Mouse (Mus musculus): ENCODE data around the gene Gbf1. TPM values are rescaled to one million over a fixed set of nuclear protein-coding genes. Genes with fewer than 3 reads are reported as not detected.

Gene Gbf1
- polyA plus RNA-seq, 1 experiment: 74.1 TPM

- peaks cover 10% of the 10 kb centered on the region for H3K4me1 ChIP-seq (ENCODE audit: control insufficient read depth, insufficient read depth, low read length)
- no peak overlapping the region; the same call in 1 of the 2 replicates for H3K4me3 ChIP-seq (ENCODE audit: insufficient read depth, low read length)
These were observed 170.1 kb downstream of the Gbf1 start for GRCm38 (mm10) chr19:46322144-46322995.

GRCm38 (mm10) chr19:46322996-46323572 is 170.8 kb downstream of the Gbf1 start:
- Histone ChIP-seq H3K4me1 (ENCODE audit: control insufficient read depth, insufficient read depth, low read length) (peaks cover 10% of the 10 kb centered on the region), H3K27ac (ENCODE audit: insufficient read depth, low read length) (peak overlapping the region; percentile 73)
- TF ChIP-seq POLR2A (IDR thresholded peaks at IDR 0.05; ENCODE audit: extremely low read depth, insufficient read depth, low read length) (no peak), CTCF (IDR thresholded peaks at IDR 0.05; ENCODE audit: extremely low read depth, insufficient read depth, low read length) (no peak)

More at GRCm38 (mm10) chr19:46322144-46322995, 170.1 kb downstream of the Gbf1 start:
- TF ChIP-seq CTCF (IDR thresholded peaks at IDR 0.05; ENCODE audit: extremely low read depth, insufficient read depth, low read length) (no peak), POLR2A (IDR thresholded peaks at IDR 0.05; ENCODE audit: extremely low read depth, insufficient read depth, low read length) (no peak)
- H3K27ac ChIP-seq (ENCODE audit: insufficient read depth, low read length): peak overlapping the region; percentile 90

GRCm38 (mm10) chr19:46323716-46324115 is 171.4 kb downstream of the Gbf1 start:
- Histone ChIP-seq H3K4me3 (ENCODE audit: insufficient read depth, low read length) (no peak overlapping the region), H3K27ac (ENCODE audit: insufficient read depth, low read length) (no peak overlapping the region), H3K4me1 (ENCODE audit: control insufficient read depth, insufficient read depth, low read length) (peaks cover 10% of the 10 kb centered on the region)
- TF ChIP-seq POLR2A (IDR thresholded peaks at IDR 0.05; ENCODE audit: extremely low read depth, insufficient read depth, low read length): no peak
- no peak for TF ChIP-seq CTCF (IDR thresholded peaks at IDR 0.05; ENCODE audit: extremely low read depth, insufficient read depth, low read length)

More at GRCm38 (mm10) chr19:46322996-46323572, 170.8 kb downstream of the Gbf1 start:
- H3K4me3 ChIP-seq (ENCODE audit: insufficient read depth, low read length): no peak overlapping the region; the same call in 1 of the 2 replicates

- Histone ChIP-seq H3K4me3 (ENCODE audit: insufficient read depth, low read length) (no peak overlapping the region), H3K4me1 (ENCODE audit: control insufficient read depth, insufficient read depth, low read length) (peaks cover 10% of the 10 kb centered on the region), H3K27ac (ENCODE audit: insufficient read depth, low read length) (no peak overlapping the region)
- no peak for TF ChIP-seq POLR2A (IDR thresholded peaks at IDR 0.05; ENCODE audit: extremely low read depth, insufficient read depth, low read length)
These were observed 172.1 kb downstream of the Gbf1 start for GRCm38 (mm10) chr19:46324366-46324765.

GRCm38 (mm10) chr19:46324918-46325317 is 172.6 kb downstream of the Gbf1 start:
- H3K4me1 ChIP-seq (ENCODE audit: control insufficient read depth, insufficient read depth, low read length): peaks cover 6% of the 10 kb centered on the region
- no peak for TF ChIP-seq CTCF (IDR thresholded peaks at IDR 0.05; ENCODE audit: extremely low read depth, insufficient read depth, low read length)
- no peak for TF ChIP-seq POLR2A (IDR thresholded peaks at IDR 0.05; ENCODE audit: extremely low read depth, insufficient read depth, low read length)
- no peak overlapping the region for H3K27ac ChIP-seq (ENCODE audit: insufficient read depth, low read length)
- H3K4me3 ChIP-seq (ENCODE audit: insufficient read depth, low read length): no peak overlapping the region

- peak overlapping the region; percentile 11 for H3K27ac ChIP-seq (ENCODE audit: insufficient read depth, low read length)
- H3K4me1 ChIP-seq (ENCODE audit: control insufficient read depth, insufficient read depth, low read length): peaks cover 6% of the 10 kb centered on the region
- H3K4me3 ChIP-seq (ENCODE audit: insufficient read depth, low read length): peak overlapping the region; percentile 67
- TF ChIP-seq POLR2A (IDR thresholded peaks at IDR 0.05; ENCODE audit: extremely low read depth, insufficient read depth, low read length): 0 out of 2 replicates have a peak, but pooled peaks have one; percentile 25
- no peak for TF ChIP-seq CTCF (IDR thresholded peaks at IDR 0.05; ENCODE audit: extremely low read depth, insufficient read depth, low read length)
These were observed 173.9 kb downstream of the Gbf1 start for GRCm38 (mm10) chr19:46326019-46326755.

- TF ChIP-seq POLR2A (IDR thresholded peaks at IDR 0.05; ENCODE audit: extremely low read depth, insufficient read depth, low read length) (no peak; the same call in none of the 2 replicates), CTCF (IDR thresholded peaks at IDR 0.05; ENCODE audit: extremely low read depth, insufficient read depth, low read length) (no peak)
- Histone ChIP-seq H3K4me3 (ENCODE audit: insufficient read depth, low read length) (peak within 1 kb of the TSS; percentile 67), H3K4me1 (ENCODE audit: control insufficient read depth, insufficient read depth, low read length) (peaks cover 4% of the 10 kb centered on the region), H3K27ac (ENCODE audit: insufficient read depth, low read length) (peak within 1 kb of the TSS; percentile 74)
These were observed 174.5 kb downstream of the Gbf1 start, which contains the start of gene Psd for GRCm38 (mm10) chr19:46326756-46327305. Gene Psd (minus strand): TSS chr19:46327156.

GRCm38 (mm10) chr19:46327531-46328064 is 175.3 kb downstream of the Gbf1 start:
- H3K27ac ChIP-seq (ENCODE audit: insufficient read depth, low read length): peak overlapping the region; percentile 74
- H3K4me1 ChIP-seq (ENCODE audit: control insufficient read depth, insufficient read depth, low read length): peaks cover 2% of the 10 kb centered on the region; the same call in 1 of the 2 replicates
- TF ChIP-seq POLR2A (IDR thresholded peaks at IDR 0.05; ENCODE audit: extremely low read depth, insufficient read depth, low read length) (no peak), CTCF (IDR thresholded peaks at IDR 0.05; ENCODE audit: extremely low read depth, insufficient read depth, low read length) (no peak)
- peak overlapping the region; percentile 67 for H3K4me3 ChIP-seq (ENCODE audit: insufficient read depth, low read length)

Data from cortical plate, adult 2 months (tissue).